Mouse (Mus musculus): ENCODE results near the gene Ankrd44.

Gene Ankrd44

GRCm38 (mm10) chr1:54815206-54815855, 110.9 kb downstream of the Ankrd44 start:
- no peak for DNase-seq (ENCODE audit: low read depth, low spot score)

GRCm38 (mm10) chr1:54809811-54810549, 116.2 kb downstream of the Ankrd44 start:
- no peak for DNase-seq (ENCODE audit: low read depth, low spot score)

GRCm38 (mm10) chr1:54809098-54809490, 117.1 kb downstream of the Ankrd44 start:
- DNase-seq (ENCODE audit: low read depth, low spot score), result no peak

- DNase-seq (ENCODE audit: low read depth, low spot score), result peak; percentile 26
Measured at GRCm38 (mm10) chr1:54808401-54809097, 117.6 kb downstream of the Ankrd44 start.

GRCm38 (mm10) chr1:54807832-54808231, 118.4 kb downstream of the Ankrd44 start:
- DNase-seq (ENCODE audit: low read depth, low spot score), result no peak

GRCm38 (mm10) chr1:54806116-54806850, 119.9 kb downstream of the Ankrd44 start:
- DNase-seq (ENCODE audit: low read depth, low spot score), result peak; percentile 82

- DNase-seq (ENCODE audit: low read depth, low spot score), result no peak
Measured at GRCm38 (mm10) chr1:54804406-54804805, 121.8 kb downstream of the Ankrd44 start.

- no peak for DNase-seq (ENCODE audit: low read depth, low spot score)
Measured at GRCm38 (mm10) chr1:54802703-54803102, 123.5 kb downstream of the Ankrd44 start.

- peak; percentile 36 for DNase-seq (ENCODE audit: low read depth, low spot score)
Measured at GRCm38 (mm10) chr1:54801256-54801655, 124.9 kb downstream of the Ankrd44 start.

- DNase-seq (ENCODE audit: low read depth, low spot score), result peak; percentile 66
Measured at GRCm38 (mm10) chr1:54799421-54799820, 126.8 kb downstream of the Ankrd44 start.

- DNase-seq (ENCODE audit: low read depth, low spot score), result no peak
Measured at GRCm38 (mm10) chr1:54798415-54798814, 127.8 kb downstream of the Ankrd44 start.

- DNase-seq (ENCODE audit: low read depth, low spot score), result no peak
Measured at GRCm38 (mm10) chr1:54794709-54795108, 131.5 kb downstream of the Ankrd44 start.

- no peak for DNase-seq (ENCODE audit: low read depth, low spot score)
Measured at GRCm38 (mm10) chr1:54791406-54791805, 134.8 kb downstream of the Ankrd44 start.

GRCm38 (mm10) chr1:54789327-54789960, 136.7 kb downstream of the Ankrd44 start:
- DNase-seq (ENCODE audit: low read depth, low spot score), result peak; percentile 34

GRCm38 (mm10) chr1:54788337-54788736, 137.8 kb downstream of the Ankrd44 start:
- no peak for DNase-seq (ENCODE audit: low read depth, low spot score)

- no peak for DNase-seq (ENCODE audit: low read depth, low spot score)
Measured at GRCm38 (mm10) chr1:54778151-54778550, 148.0 kb downstream of the Ankrd44 start.

- DNase-seq (ENCODE audit: low read depth, low spot score), result no peak
Measured at GRCm38 (mm10) chr1:54777104-54777503, 149.1 kb downstream of the Ankrd44 start.

GRCm38 (mm10) chr1:54776116-54776515, 150.1 kb downstream of the Ankrd44 start:
- no peak for DNase-seq (ENCODE audit: low read depth, low spot score)

- DNase-seq (ENCODE audit: low read depth, low spot score), result peak; percentile 32
Measured at GRCm38 (mm10) chr1:54772843-54773242, 153.3 kb downstream of the Ankrd44 start.

- no peak for DNase-seq (ENCODE audit: low read depth, low spot score)
Measured at GRCm38 (mm10) chr1:54771471-54771870, 154.7 kb downstream of the Ankrd44 start.

- DNase-seq (ENCODE audit: low read depth, low spot score), result no peak
Measured at GRCm38 (mm10) chr1:54767221-54767620, 159.0 kb downstream of the Ankrd44 start.

All from 3T3-L1 (cell line).